Mouse (Mus musculus) CH12.LX (cell line): ENCODE measurements around the gene Sema3c.

Experiments used
- BHLHE40 ChIP-seq: IDR thresholded peaks from 2 replicates; pipeline ENCODE4 v1.6.1; 2011; ENCODE audit warnings: mild to moderate bottlenecking, low read depth, low read length, improper control_type of control experiment
- CTCF ChIP-seq, 2 experiments: IDR thresholded peaks in 1 of 2; conservative IDR thresholded peaks in 1 of 2; 2 replicates each; pipeline ENCODE4 v1.5.1; 2011 to 2012; ENCODE audit warnings: low read depth in 2 of 2, low read length in 2 of 2, improper control_type of control experiment in 1 of 2, inconsistent platforms in 1 of 2, mild to moderate bottlenecking in 1 of 2, moderate library complexity in 1 of 2
- EP300 ChIP-seq: IDR thresholded peaks from 2 replicates; pipeline ENCODE4 v1.6.1; 2011; ENCODE audit warnings: low read length, improper control_type of control experiment
- JUND ChIP-seq: conservative IDR thresholded peaks from 2 replicates; pipeline ENCODE4 v1.6.1; 2011; ENCODE audit warnings: low read depth, low read length, improper control_type of control experiment
- MEF2A ChIP-seq: IDR thresholded peaks from 2 replicates; pipeline ENCODE4 v1.6.1; 2014; ENCODE audit warnings: low read depth, mild to moderate bottlenecking, inconsistent platforms, low read length, improper control_type of control experiment, borderline replicate concordance
- POLR2A ChIP-seq: IDR thresholded peaks from 2 replicates; pipeline ENCODE4 v1.6.1; 2011; ENCODE audit warnings: low read depth, mild to moderate bottlenecking, improper control_type of control experiment, low read length
- POLR2AphosphoS2 ChIP-seq: IDR thresholded peaks from 2 replicates; pipeline ENCODE4 v1.6.1; 2011; ENCODE audit warnings: low read depth, low read length, improper control_type of control experiment
- RAD21 ChIP-seq: IDR thresholded peaks from 2 replicates; pipeline ENCODE4 v1.6.1; 2011; ENCODE audit warnings: low read depth, mild to moderate bottlenecking, low read length, improper control_type of control experiment, moderate library complexity
- TBP ChIP-seq: conservative IDR thresholded peaks from 2 replicates; pipeline ENCODE4 v1.6.1; 2011; ENCODE audit warnings: low read depth, low read length, improper control_type of control experiment
- ZNF384 ChIP-seq: IDR thresholded peaks from 2 replicates; pipeline ENCODE4 v1.6.1; 2012; ENCODE audit warnings: low read depth, low read length, improper control_type of control experiment, inconsistent platforms

- TF ChIP-seq POLR2A (no peak), ZNF384 (no peak), EP300 (no peak), CTCF (conservative IDR thresholded peaks at IDR 0.05 in 1 of 2, IDR thresholded peaks at IDR 0.05 in 1 of 2; ENCODE audit: low read depth in 2 of 2, low read length in 2 of 2) (no peak), JUND (no peak), BHLHE40 (no peak), MEF2A (no peak), POLR2AphosphoS2 (no peak), TBP (no peak), RAD21 (no peak)
Observed at GRCm38 (mm10) chr5:17728047-17728446, 154.0 kb downstream of the Sema3c start.
